Mouse (Mus musculus): ENCODE measurements around the gene Fcor.

The Fcor gene

GRCm38 (mm10) chr8:3674671-3675070, 2.5 kb upstream of the Fcor start:
- DNase-seq (ENCODE audit: low spot score), result no peak

- DNase-seq (ENCODE audit: low spot score), result peak; percentile 22
These were observed 1.8 kb downstream of the Fcor start for GRCm38 (mm10) chr8:3670388-3670787.

- no peak for DNase-seq (ENCODE audit: low spot score)
These were observed 6.7 kb downstream of the Fcor start, which contains the start of gene Mcemp1 for GRCm38 (mm10) chr8:3665507-3665906. Gene Mcemp1, plus strand, starts transcription at chr8:3665754.

GRCm38 (mm10) chr8:3664405-3664804, 7.8 kb downstream of the Fcor start:
- DNase-seq (ENCODE audit: low spot score), result no peak

- no peak for DNase-seq (ENCODE audit: low spot score)
These were observed 11.3 kb downstream of the Fcor start for GRCm38 (mm10) chr8:3660889-3661288.

GRCm38 (mm10) chr8:3656725-3657381, 15.3 kb downstream of the Fcor start:
- DNase-seq (ENCODE audit: low spot score), result no peak

GRCm38 (mm10) chr8:3655526-3655925, 16.6 kb downstream of the Fcor start, which contains the start of gene Retn:
Gene Retn, plus strand, starts transcription at chr8:3655770.
- no peak for DNase-seq (ENCODE audit: low spot score)

- no peak for DNase-seq (ENCODE audit: low spot score)
These were observed 17.2 kb downstream of the Fcor start for GRCm38 (mm10) chr8:3654726-3655508.

- no peak for DNase-seq (ENCODE audit: low spot score)
These were observed 19.3 kb downstream of the Fcor start for GRCm38 (mm10) chr8:3652845-3653244.

- no peak for DNase-seq (ENCODE audit: low spot score)
These were observed 23.2 kb downstream of the Fcor start for GRCm38 (mm10) chr8:3648990-3649389.

GRCm38 (mm10) chr8:3648268-3648667, 23.9 kb downstream of the Fcor start:
- no peak for DNase-seq (ENCODE audit: low spot score)

GRCm38 (mm10) chr8:3647561-3647960, 24.6 kb downstream of the Fcor start:
- DNase-seq (ENCODE audit: low spot score), result no peak

- no peak for DNase-seq (ENCODE audit: low spot score)
These were observed 25.2 kb downstream of the Fcor start for GRCm38 (mm10) chr8:3646824-3647531.

- peak; percentile 42 for DNase-seq (ENCODE audit: low spot score)
These were observed 26.4 kb downstream of the Fcor start for GRCm38 (mm10) chr8:3645804-3646203.

GRCm38 (mm10) chr8:3631478-3631875, 40.7 kb downstream of the Fcor start:
- no peak for DNase-seq (ENCODE audit: low spot score)

GRCm38 (mm10) chr8:3630647-3631477, 41.3 kb downstream of the Fcor start, which contains the start of gene Stxbp2:
Gene Stxbp2, plus strand, starts transcription at chr8:3630955.
- DNase-seq (ENCODE audit: low spot score), result peak; percentile 89

- peak; percentile 51 for DNase-seq (ENCODE audit: low spot score)
These were observed 44.1 kb downstream of the Fcor start for GRCm38 (mm10) chr8:3628014-3628413.

- no peak for DNase-seq (ENCODE audit: low spot score)
These were observed 45.2 kb downstream of the Fcor start for GRCm38 (mm10) chr8:3626971-3627370.

- DNase-seq (ENCODE audit: low spot score), result no peak
These were observed 46.7 kb downstream of the Fcor start, which contains the start of gene Pcp2 for GRCm38 (mm10) chr8:3625445-3625844. Gene Pcp2, minus strand, starts transcription at chr8:3625545.

- DNase-seq (ENCODE audit: low spot score), result no peak
These were observed 50.0 kb downstream of the Fcor start for GRCm38 (mm10) chr8:3622119-3622518.

- peak; percentile 98 for DNase-seq (ENCODE audit: low spot score)
These were observed 50.8 kb downstream of the Fcor start, which contains the start of the genes Xab2 and Pet100 for GRCm38 (mm10) chr8:3621199-3621970. Gene Xab2, minus strand, starts transcription at chr8:3621316. Gene Pet100, plus strand, starts transcription at chr8:3621548.

All from T-cell, adult 2 months (primary cell).